Mouse (Mus musculus) C2C12 (cell line): ENCODE data around the gene Fam171a2.

Experiments
- CEBPB ChIP-seq: IDR thresholded peaks from one replicate; pipeline ENCODE4 v1.6.1; 2011; ENCODE audit warnings: low read depth, mild to moderate bottlenecking, control low read depth, moderate library complexity
- CTCF ChIP-seq: IDR thresholded peaks from one replicate; pipeline ENCODE4 v1.5.1; 2011; ENCODE audit not compliant: control insufficient read depth, insufficient read depth, insufficient read length
- FOSL1 ChIP-seq: IDR thresholded peaks from one replicate; pipeline ENCODE4 v1.8.0; 2011; ENCODE audit warnings: mild to moderate bottlenecking, low read length; ENCODE audit not compliant: poor library complexity, insufficient read depth, severe bottlenecking
- MAX ChIP-seq: IDR thresholded peaks from one replicate; pipeline ENCODE4 v1.6.1; 2011; ENCODE audit warnings: mild to moderate bottlenecking, control low read depth
- USF1 ChIP-seq: IDR thresholded peaks from one replicate; pipeline ENCODE4 v1.6.1; 2011; ENCODE audit warnings: low read depth, mild to moderate bottlenecking, control low read depth, moderate library complexity

GRCm38 (mm10) chr11:102408888-102409794 lies 38.3 kb downstream of the Fam171a2 start:
- TF ChIP-seq CTCF (no peak), USF1 (no peak), CEBPB (no peak), FOSL1 (no peak), MAX (no peak)
